Mouse (Mus musculus) G1E (cell line): ENCODE results near the gene Sh3tc1. TPM values are rescaled to one million over a fixed set of nuclear protein-coding genes. Genes with fewer than 3 reads are reported as not detected.

Source experiments
- ATAC-seq: 2 replicates; pipeline ENCODE4 v1.8.0; 2016; ENCODE audit warnings: mild to moderate bottlenecking; ENCODE audit not compliant: insufficient number of reproducible peaks, poor library complexity, low FRiP score, severe bottlenecking; ENCODE audit errors: extremely low read depth
- DNase-seq: peaks from one replicate; pipeline ENCODE4 v3.0.0; 2012; ENCODE audit warnings: low spot score
- H3K27me3 ChIP-seq: 2 replicates; pipeline ENCODE4 v1.6.1; 2012; ENCODE audit warnings: mild to moderate bottlenecking, low read length, inconsistent platforms; ENCODE audit not compliant: insufficient read depth
- H3K36me3 ChIP-seq: replicated peaks from 2 replicates; pipeline ENCODE3; 2012; ENCODE audit warnings: mild to moderate bottlenecking, inconsistent platforms
- H3K4me1 ChIP-seq: 2 replicates; pipeline ENCODE4 v1.6.1; 2012; ENCODE audit warnings: low read depth, low read length, inconsistent platforms, mixed read lengths; ENCODE audit not compliant: insufficient read depth
- H3K4me3 ChIP-seq: 2 replicates; pipeline ENCODE4 v1.5.1; 2012; ENCODE audit warnings: low read depth, mild to moderate bottlenecking, inconsistent platforms, low read length, moderate library complexity, mixed read lengths
- H3K9me3 ChIP-seq: replicated peaks from 2 replicates; pipeline ENCODE4 v1.6.1; 2012; ENCODE audit warnings: inconsistent platforms
- CTCF ChIP-seq: IDR thresholded peaks from 2 replicates; pipeline ENCODE4 v1.5.1; 2012; ENCODE audit warnings: low read depth, low read length, inconsistent platforms, mixed read lengths
- GATA1 ChIP-seq: IDR thresholded peaks from 2 replicates; pipeline ENCODE4 v1.6.1; 2012; ENCODE audit warnings: borderline replicate concordance, low read length, inconsistent platforms, mixed read lengths
- GATA2 ChIP-seq: IDR thresholded peaks from 2 replicates; pipeline ENCODE4 v1.6.1; 2012; ENCODE audit warnings: low read depth, low read length, inconsistent platforms, borderline replicate concordance
- POLR2AphosphoS5 ChIP-seq: IDR thresholded peaks from 2 replicates; pipeline ENCODE4 v1.6.1; 2012; ENCODE audit warnings: low read depth, low read length, inconsistent platforms; ENCODE audit not compliant: insufficient replicate concordance
- TAL1 ChIP-seq: conservative IDR thresholded peaks from 2 replicates; pipeline ENCODE4 v1.6.1; 2012; ENCODE audit warnings: low read depth, low read length, inconsistent platforms, mixed read lengths
- polyA plus RNA-seq: library from polyadenylated mRNA; stranded (reverse); fragments of >175 nt; gene quantifications from 2 replicates; pipeline ENCODE4 v1.2.3, GENCODE M21; 2012
- total RNA-seq, 2 experiments: library from RNA; stranded (forward) in 1 of 2; stranded (reverse) in 1 of 2; fragments of 200-1000 nt in 1 of 2; fragments of >200 nt in 1 of 2; fragmentation: Nextera tagmentation in 1 of 2; gene quantifications; 2 replicates each; pipeline ENCODE4 v1.2.3; 2014 to 2017

Sh3tc1 gene
- total and polyA plus RNA-seq, 3 experiments, result 0.01 to 0.05 TPM; not detected in 1

DNA sequence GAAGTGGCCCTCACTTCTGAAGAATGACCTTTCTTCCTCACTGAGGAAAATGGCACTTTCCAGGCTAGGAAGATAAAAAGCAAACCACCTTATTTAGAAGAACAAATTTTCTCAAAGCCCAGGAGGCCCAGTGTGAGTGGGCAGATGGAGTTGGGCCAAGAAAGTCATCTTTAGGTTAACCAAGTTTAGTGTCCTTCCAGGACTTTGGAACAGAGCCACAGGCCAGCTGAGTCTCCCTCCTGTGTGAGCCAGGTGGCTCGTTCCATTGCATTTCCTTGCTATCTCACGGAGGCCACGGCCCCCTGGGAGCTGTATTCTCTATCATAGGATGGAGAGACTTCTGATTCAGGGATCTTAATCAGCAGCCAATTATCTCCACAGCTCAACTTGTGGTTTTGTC lies 28.9 kb downstream of the Sh3tc1 start:
- Histone ChIP-seq H3K27me3 (peaks cover 13% of the 10 kb centered on the region; the same call in 1 of the 2 replicates), H3K4me1 (no peaks in the 10 kb centered on the region), H3K9me3 (no peaks in the 10 kb centered on the region), H3K36me3 (no peaks in the 10 kb centered on the region), H3K4me3 (no peak overlapping the region)
- no peak for ATAC-seq
- no peak for DNase-seq
- no peak for TF ChIP-seq GATA1
- no peak for TF ChIP-seq CTCF
- no peak for TF ChIP-seq POLR2AphosphoS5
- TF ChIP-seq TAL1, result no peak
- TF ChIP-seq GATA2, result no peak

- ATAC-seq, result no peak
- H3K4me3 ChIP-seq, result no peak overlapping the region
Observed at GRCm38 (mm10) chr5:35710481-35710880, 29.3 kb downstream of the Sh3tc1 start.

GRCm38 (mm10) chr5:35705411-35705810 lies 34.4 kb downstream of the Sh3tc1 start:
- DNase-seq (no peak), ATAC-seq (no peak)
- H3K36me3 ChIP-seq, result no peaks in the 10 kb centered on the region

More at GRCm38 (mm10) chr5:35710481-35710880, 29.3 kb downstream of the Sh3tc1 start:
- H3K9me3 ChIP-seq, result no peaks in the 10 kb centered on the region
- DNase-seq, result no peak
- H3K27me3 ChIP-seq, result peaks cover 13% of the 10 kb centered on the region; the same call in 1 of the 2 replicates
- TF ChIP-seq POLR2AphosphoS5, result no peak
- no peak for TF ChIP-seq CTCF
- no peak for TF ChIP-seq GATA2
- TF ChIP-seq GATA1, result no peak
- TF ChIP-seq TAL1, result no peak
- H3K36me3 ChIP-seq, result no peaks in the 10 kb centered on the region
- no peaks in the 10 kb centered on the region for H3K4me1 ChIP-seq

GRCm38 (mm10) chr5:35703814-35704213 lies 36.0 kb downstream of the Sh3tc1 start:
- no peaks in the 10 kb centered on the region for H3K9me3 ChIP-seq
- no peak overlapping the region for H3K4me3 ChIP-seq
- H3K4me1 ChIP-seq, result no peaks in the 10 kb centered on the region
- ATAC-seq (no peak), DNase-seq (no peak)
- H3K36me3 ChIP-seq, result no peaks in the 10 kb centered on the region
- H3K27me3 ChIP-seq, result peaks cover 3% of the 10 kb centered on the region; the same call in 1 of the 2 replicates
- TF ChIP-seq GATA1 (no peak), POLR2AphosphoS5 (no peak)

More at GRCm38 (mm10) chr5:35705411-35705810, 34.4 kb downstream of the Sh3tc1 start:
- H3K9me3 ChIP-seq, result no peaks in the 10 kb centered on the region
- H3K4me3 ChIP-seq, result no peak overlapping the region
- peaks cover 7% of the 10 kb centered on the region; the same call in 1 of the 2 replicates for H3K27me3 ChIP-seq
- no peak for TF ChIP-seq CTCF
- no peak for TF ChIP-seq GATA2
- no peak for TF ChIP-seq POLR2AphosphoS5
- TF ChIP-seq GATA1, result no peak
- TF ChIP-seq TAL1, result no peak
- no peaks in the 10 kb centered on the region for H3K4me1 ChIP-seq

DNA sequence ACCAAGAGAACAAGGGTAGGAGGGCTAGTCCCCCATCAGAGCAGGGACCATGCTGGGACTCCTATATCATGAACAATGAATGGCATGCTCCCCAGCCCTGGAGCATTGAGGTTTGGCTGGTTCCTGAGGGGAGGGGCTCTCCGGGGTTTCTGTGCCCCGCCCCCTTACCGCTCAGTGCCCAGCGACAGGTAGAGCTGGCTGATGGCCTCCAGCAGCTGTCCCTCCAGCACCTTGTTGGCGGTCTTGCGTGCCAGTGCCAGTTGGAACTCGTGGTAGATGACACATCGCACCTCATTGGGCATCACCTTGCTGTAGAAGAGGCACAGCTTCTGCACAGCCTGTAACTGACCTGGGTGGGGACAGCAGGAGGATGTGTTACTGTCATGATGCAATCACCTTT lies 36.6 kb downstream of the Sh3tc1 start:
- Histone ChIP-seq H3K4me1 (no peaks in the 10 kb centered on the region), H3K4me3 (no peak overlapping the region), H3K36me3 (no peaks in the 10 kb centered on the region), H3K9me3 (no peaks in the 10 kb centered on the region), H3K27me3 (peaks cover 3% of the 10 kb centered on the region; the same call in 1 of the 2 replicates)
- no peak for TF ChIP-seq POLR2AphosphoS5
- no peak for TF ChIP-seq GATA1
- no peak for TF ChIP-seq TAL1
- TF ChIP-seq CTCF, result no peak
- no peak for TF ChIP-seq GATA2
- DNase-seq, result no peak
- no peak for ATAC-seq

DNA sequence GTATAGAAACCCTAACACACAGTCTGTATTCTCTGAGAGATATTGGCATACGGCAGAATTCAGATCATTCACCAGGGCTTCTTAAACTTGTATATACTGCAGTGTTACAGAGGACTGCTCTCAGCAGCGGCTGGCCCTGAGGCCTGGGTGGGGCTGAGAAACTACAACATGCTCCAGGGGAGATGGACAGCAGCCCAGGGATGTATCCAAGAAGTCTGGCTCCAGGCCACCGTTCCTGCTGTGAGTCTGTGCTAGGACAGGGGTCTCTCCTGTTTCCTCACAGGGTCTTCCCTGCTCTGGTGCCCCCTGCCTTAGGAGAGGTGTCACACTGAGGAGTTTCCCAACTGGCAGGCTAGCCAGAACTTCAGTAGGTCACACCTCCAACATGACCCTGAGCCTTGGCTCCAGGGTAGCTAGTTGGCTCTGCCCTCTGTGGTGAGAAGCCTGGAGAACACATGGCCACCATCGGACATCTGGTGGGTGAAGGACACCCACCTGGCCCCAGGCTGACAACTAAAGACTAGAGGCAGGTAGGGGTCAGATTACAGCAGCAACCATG lies 37.1 kb downstream of the Sh3tc1 start:
- Histone ChIP-seq H3K27me3 (peaks cover 3% of the 10 kb centered on the region; the same call in 1 of the 2 replicates), H3K4me1 (no peaks in the 10 kb centered on the region), H3K9me3 (no peaks in the 10 kb centered on the region), H3K36me3 (no peaks in the 10 kb centered on the region), H3K4me3 (no peak overlapping the region)
- no peak for TF ChIP-seq GATA2
- TF ChIP-seq TAL1, result no peak
- no peak for TF ChIP-seq GATA1
- TF ChIP-seq CTCF, result no peak
- TF ChIP-seq POLR2AphosphoS5, result no peak
- no peak for ATAC-seq
- no peak for DNase-seq
